Mouse (Mus musculus) retina, postnatal 7 days (tissue): ENCODE results near the gene Arhgap45.

Experiments
- DNase-seq: peaks from one replicate; pipeline ENCODE4 v3.0.0-alpha.2; 2012; ENCODE audit warnings: low read depth, low spot score

The Arhgap45 gene

GRCm38 (mm10) chr10:80016511-80016910, at the start of gene Arhgap45:
Arhgap45 (plus strand) TSS chr10:80016653.
- DNase-seq: no peak

GRCm38 (mm10) chr10:79966886-79967400, 49.5 kb upstream of the Arhgap45 start:
- DNase-seq: no peak

- DNase-seq: no peak
These were observed 48.3 kb upstream of the Arhgap45 start for GRCm38 (mm10) chr10:79968181-79968580.

DNA sequence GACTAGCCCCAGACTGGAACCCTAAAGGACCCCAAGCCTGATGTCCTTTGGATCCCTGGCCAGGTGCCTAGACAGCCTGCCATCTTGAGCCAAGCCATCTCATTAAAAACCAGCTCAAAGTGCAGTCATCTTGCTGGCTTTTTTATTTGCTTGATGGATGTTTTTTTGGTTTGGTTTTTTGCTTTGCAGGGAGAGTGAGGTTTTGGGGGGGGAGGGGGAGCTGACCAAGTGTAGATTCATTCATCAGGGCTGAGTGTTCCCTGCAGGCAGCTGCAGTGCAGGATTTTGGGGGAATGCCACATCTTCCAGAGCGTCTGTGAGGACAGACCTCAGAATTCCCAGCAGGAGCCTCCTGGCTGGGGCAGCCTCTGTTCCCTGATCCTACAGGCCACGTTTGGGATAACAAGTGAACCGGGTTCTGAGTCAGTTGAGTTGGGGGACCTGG, 47.3 kb upstream of the Arhgap45 start:
- DNase-seq: no peak

DNA sequence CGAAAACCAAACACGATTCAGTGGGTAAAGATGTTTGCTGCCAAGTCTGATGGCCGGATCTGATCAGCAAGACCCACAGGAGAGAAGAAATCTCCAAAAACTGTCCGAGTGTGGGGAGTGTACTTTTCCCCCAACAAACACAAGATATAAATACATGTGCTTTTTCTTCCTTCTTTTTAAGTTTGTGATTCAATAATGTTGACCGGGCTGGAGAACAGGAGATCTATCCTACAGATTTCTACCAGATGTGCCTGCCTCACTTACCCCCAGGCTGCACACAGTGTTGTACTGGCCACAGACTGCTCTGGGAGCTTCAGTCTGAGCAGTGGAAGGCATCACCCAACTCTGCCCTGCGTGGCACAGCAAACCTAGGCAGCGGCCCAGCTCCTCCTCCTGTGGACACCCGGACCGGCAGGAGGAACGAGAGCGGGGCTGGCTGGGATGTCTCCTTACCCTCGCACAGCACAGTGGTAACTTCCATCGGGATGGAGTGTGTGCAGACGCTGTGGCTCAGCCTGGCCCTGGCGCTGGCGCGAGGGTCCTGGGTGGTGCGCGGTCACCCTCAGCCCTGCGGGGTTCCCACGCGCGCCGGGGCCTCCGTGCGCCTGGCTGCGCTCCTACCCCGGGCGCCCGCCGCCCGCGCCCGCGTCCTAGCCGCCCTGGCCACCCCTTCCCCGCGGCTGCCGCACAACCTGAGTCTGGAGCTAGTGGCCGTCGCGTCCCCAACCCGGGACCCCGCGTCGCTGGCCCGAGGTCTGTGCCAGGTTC, 45.9 kb upstream of the Arhgap45 start, which contains the start of gene Grin3b:
Gene Grin3b (plus strand): TSS at position 301 of the 768 bp plus-strand sequence.
- DNase-seq: no peak

GRCm38 (mm10) chr10:79971183-79971497, 45.3 kb upstream of the Arhgap45 start:
- DNase-seq: no peak

- no peak for DNase-seq
These were observed 43.6 kb upstream of the Arhgap45 start for GRCm38 (mm10) chr10:79972831-79973230.

DNA sequence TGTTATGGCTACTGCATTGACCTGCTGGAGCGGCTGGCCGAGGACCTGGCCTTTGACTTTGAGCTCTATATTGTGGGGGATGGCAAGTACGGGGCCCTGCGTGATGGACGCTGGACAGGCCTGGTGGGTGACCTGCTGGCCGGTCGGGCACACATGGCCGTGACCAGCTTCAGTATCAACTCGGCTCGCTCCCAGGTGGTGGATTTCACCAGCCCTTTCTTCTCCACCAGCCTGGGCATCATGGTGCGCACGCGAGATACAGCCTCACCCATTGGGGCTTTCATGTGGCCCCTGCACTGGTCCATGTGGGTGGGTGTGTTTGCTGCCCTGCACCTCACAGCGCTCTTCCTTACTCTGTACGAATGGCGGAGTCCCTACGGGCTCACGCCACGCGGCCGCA, 42.4 kb upstream of the Arhgap45 start:
- DNase-seq: no peak

DNA sequence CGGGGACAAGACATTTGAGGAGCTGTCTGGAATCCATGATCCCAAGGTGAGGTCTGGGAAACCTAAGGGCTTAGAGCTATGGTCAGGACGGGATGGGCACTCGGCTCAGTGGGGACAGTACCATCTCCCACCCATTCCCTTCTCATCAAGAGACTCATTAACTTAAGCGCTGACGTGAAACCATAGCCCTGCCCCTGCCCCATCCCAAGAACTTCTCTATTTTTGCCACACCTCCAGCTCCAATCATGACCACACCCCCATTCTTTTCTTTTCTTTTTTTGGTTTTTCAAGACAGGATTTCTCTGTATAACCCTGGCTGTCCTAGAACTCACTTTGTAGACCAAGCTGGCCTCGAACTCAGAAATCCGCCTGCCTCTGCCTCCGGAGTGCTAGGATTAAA, 41.8 kb upstream of the Arhgap45 start:
- no peak for DNase-seq

DNA sequence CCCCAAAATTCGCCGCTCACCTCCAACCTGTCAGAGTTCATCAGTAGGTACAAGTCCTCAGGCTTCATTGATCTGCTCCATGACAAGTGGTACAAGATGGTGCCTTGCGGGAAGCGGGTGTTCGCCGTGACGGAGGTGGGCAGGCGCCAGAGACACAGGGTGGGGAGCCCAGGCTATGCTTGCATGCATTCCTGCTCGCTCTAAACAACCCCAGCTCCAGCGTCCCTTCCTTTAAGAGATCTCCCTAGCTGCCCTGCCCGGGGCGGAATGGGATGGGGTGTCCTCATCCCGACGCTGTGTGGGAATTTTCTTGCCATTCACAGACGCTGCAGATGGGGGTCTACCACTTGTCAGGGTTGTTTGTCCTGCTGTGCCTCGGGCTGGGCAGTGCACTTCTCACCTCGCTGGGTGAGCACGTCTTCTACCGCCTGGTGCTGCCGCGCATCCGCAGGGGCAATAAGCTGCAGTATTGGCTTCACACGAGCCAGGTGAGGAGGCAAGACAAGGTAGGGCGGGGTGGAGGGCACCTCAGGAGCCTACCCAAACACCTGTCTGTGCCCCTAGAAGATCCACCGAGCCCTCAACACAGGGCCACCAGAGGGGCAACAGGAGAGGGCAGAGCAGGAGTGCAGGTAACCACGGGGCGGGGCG, 40.3 kb upstream of the Arhgap45 start:
- no peak for DNase-seq

DNA sequence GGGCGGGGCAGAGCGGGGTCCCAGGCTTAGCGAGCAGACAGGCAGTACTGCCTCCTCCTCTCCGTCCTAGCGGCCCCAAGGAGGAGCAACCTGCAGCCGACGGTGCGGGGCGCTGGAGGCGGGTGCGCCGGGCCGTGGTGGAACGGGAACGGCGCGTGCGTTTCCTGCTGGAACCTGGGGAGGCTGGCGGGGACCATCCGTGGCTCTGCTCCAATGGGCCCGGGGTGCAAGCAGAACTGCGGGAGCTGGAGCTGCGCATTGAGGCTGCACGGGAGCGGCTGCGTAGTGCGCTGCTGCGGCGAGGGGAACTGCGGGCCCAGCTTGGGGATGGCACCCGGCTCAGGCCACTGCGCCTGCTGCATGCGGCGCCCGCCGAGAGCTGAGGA, 39.7 kb upstream of the Arhgap45 start:
- DNase-seq: no peak

DNA sequence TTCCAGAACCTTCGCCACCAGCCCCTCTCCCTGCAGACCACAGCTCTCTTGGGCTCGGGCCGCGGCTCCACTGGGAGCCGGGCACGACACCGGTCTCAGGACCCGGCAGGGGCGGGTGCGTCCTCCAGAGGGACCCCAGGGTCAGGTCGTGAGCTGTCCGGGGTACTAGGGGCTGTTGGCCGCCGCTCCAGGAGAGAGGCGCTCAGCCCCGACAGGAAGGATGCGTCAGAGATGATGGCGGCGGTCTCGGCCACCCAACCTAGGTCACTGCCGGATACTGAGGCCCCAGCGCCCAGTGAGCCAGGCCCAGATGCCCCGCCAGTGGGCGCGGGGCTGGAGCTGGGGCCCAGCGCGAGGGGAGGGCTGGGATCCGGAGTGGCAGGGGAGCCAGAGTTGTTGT, 39.1 kb upstream of the Arhgap45 start:
- DNase-seq: no peak

DNA sequence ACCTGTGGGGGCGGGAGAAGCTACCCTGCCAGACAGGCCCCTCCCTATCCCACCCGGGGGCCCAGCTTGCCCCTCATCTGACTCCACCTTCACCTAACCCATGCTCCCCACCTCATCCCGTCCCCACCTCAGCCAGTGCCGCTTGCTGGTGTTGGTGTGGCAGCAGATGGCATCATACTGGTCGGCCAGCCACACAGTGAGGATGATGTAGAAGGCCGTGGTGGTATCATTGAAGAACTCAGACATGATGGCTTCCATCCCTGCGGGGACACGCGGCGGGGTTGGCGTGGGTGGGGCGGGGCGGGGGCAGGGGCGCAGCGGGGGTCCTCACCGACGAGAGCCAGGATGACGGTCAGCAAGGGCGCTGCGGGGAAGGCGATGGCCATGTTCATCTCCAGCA, 38.4 kb upstream of the Arhgap45 start:
- DNase-seq: no peak

DNA sequence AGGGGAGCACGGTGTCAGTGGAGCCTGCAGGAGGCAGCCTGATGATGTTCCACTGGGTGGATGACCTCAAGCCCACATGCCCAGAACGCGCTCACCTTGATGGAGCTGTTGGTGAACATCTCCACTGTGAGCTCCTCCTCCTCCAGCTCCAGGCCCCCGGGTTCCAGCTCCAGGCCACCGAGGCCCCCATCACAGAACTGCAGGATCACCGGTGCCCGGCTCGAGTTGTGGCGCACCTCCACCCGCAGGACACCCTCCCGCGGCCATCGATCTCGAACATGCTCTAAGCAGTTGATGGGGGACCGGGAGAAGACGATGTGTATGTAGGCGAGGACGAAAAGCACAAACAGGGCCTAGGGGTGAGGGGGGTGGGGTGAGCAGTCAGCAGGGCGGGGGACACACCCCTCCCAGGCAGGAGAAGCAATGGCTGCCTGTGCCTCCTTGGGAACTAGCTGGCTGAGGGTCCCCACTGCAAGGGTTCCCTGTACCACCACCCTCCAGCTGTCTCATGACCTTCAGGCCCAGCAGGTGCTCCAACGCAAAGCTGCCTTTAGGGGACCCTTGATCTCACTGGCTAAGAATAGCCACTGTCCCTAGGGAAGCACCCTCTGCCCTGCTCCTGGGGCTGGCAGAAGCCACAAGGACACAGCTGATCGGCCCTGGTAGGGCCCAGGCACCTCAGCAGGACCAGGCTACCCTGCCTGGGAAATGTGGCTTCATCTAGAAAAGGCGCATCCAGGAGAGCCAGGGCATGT, 36.9 kb upstream of the Arhgap45 start:
- no peak for DNase-seq

GRCm38 (mm10) chr10:79983205-79983604, 33.2 kb upstream of the Arhgap45 start:
- no peak for DNase-seq

DNA sequence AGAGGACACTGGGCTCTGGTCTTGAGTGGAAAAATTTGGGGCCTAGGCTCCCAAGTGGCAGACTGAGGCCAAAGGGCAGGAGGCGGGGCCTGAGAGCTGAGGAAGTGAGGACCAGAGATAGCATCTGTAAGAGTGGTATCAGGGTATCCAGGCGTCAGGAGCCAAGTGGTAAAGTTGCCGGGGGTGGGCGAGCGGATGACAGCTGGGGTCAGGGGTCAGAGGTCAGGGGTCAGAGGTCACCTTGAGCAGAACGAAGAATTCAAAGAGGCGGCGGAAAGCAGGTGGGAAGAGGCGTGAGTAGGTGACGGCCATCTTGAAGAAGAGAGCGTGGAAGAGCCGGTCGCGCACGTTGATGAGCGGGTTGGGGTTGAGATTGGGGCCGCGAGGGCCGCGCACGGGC, 32.8 kb upstream of the Arhgap45 start:
- no peak for DNase-seq

DNA sequence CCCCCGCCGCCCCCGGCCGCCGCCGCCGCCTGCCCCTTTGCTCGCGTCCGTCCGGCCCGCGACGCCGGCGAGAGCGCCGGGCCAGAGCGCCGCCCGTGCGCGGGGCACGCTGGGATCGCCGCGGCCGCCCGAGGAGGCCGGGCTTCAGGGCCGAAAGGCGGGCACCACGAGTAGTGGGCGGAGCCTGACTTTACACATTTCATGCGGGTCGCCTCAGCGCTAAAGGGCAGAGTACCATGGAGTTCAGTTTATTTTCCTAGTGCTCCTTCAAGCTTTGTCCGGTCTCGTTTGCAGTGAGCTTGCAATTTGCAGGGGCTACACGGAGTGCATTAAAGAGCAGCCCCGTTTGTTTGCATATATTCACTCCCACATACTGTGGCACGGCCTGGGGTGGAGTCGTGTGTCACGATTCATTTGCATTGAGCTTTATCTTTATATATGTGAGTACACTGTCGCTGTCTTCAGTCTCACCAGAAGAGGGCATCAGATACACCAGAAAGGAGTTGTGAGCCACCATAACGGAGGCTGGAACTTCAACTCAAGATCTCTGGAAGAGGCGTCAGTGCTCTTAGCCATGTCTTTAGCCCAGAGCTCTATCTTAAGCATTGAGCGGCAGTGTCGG, 32.1 kb upstream of the Arhgap45 start, which contains the start of gene Tmem259:
Gene Tmem259 (minus strand): TSS at position 136 of the 622 bp plus-strand sequence.
- DNase-seq: peak; percentile 81

- peak; percentile 94 for DNase-seq
These were observed 31.6 kb upstream of the Arhgap45 start for GRCm38 (mm10) chr10:79984871-79985270.

DNA sequence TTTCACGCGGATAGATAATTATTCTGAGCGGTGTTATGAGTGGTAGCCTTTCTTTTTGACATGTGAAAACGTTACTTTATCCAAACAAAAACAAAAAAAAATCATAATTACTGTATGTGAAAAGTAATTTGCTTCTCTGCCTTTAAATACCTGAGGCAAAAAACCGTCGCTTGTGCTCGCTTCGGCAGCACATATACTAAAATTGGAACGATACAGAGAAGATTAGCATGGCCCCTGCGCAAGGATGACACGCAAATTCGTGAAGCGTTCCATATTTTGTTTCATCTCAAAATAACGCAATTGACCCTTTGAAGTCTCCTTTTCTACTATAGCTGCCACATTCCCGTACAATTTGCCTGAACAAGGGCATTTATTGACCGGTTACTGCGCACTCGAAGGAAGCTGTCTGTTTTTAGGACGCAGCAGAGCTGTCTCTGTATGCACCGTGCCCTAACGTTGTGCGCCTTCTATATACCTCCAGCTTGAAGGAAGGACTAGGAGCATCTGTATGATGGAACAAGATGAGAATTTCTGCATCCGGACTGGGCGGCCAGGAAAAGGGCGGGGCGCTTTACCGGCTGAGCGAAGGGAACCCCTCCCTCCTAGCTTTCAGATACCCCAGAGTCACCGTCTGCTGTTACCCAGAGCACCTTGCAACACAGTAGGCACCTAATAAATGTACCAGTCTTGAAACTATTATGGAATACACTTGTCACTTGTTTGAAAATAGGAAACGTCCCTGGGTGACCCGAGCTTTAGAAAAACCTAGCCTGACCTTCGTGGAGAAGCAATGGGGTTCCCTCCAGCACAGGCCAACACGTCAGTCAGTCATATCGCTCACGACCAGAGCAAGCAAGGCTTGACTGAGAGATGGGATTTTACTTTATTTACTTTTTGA, 30.9 kb upstream of the Arhgap45 start:
- DNase-seq: peak; percentile 45

DNA sequence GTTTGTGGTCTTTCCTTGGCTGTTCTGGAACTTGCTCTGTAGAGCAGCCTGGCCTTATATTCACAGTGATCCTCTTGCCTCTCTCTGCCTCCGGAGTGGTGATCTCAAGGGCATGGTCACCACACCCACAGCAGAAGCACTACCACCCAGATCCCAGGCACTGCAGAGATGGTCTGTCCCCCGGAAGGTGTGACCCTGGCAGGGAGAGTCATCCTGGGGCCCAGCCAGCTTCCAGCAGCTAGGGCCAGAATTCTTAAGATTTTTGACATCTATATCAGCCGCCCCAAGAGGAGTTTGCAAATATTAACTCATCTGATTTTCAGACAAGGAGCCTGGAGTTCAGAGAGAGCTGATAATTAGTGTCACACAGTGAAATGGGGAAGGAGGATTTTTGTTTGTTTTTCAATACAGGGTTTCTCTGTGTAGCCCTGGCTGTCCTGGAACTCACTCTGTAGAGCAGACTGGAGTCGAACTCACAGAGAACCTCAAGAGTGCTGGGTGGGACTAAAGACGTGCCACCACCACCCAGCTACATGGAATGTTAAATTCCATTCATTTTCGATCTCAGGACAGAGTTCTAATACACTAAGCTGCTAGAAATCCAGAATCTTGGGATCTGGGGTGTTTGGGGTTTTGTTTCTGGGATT, 30.1 kb upstream of the Arhgap45 start:
- DNase-seq: no peak
